Mouse (Mus musculus) layer of hippocampus, adult 9-10 months (tissue): Measurements from ENCODE around the gene Ptpa.
"Not testable (repeated sequence)": the region's sequence is repeated elsewhere in the genome, so short reads cannot be mapped to it uniquely, and the experiment has no call there.

ENCODE experiments used
- DNase-seq: peaks from one replicate; pipeline ENCODE4 v3.0.0; 2022; ENCODE audit warnings: low spot score

Ptpa gene

DNA sequence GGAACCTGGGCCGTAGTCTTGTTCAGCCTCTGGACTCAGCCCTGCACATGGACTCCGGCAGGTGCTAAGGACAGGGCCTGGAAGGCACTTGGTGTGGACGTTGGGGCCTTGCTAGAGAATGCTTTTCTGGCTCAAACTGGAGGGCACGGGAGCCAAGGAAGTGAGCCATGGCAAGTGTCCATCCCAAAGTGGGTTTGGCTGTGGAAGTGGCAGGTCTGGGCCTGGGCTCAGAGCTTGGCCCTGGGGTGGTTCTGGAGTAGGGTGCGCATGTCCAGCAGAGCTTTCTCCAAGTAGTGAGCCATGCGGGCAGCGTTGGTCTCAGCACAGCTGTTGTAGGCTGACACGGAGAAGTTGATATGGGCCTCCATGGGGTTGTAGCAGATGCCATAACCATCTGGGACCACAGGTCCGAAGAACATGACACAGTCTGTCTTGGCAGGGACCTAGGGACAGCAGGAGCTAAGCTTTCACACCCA, 13.4 kb upstream of the Ptpa start:
- DNase-seq: no peak

DNA sequence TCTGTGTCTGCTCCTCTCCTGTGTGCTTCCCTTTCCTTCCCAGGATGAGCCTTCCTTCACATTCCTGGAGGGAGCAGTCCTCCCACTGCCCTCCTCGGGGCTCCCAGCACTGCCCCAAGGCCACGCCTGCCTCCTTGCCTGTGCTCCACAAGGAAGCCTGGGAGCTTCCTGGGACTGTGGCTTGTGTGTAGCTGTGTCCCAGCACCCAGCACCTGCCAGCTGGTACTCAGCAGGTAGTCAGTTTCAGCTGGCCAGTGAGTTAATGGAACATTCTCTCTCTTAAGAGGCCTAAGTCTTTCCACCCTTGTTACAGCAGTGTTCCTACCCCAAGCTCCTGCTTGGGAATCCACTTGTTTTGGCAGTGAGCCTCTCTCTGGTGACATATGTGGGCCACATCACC, 13.0 kb upstream of the Ptpa start:
- no peak for DNase-seq

GRCm38 (mm10) chr2:30403870-30404269, 12.0 kb upstream of the Ptpa start:
- no peak for DNase-seq

GRCm38 (mm10) chr2:30407221-30407620, 8.6 kb upstream of the Ptpa start:
- DNase-seq: no peak

GRCm38 (mm10) chr2:30407778-30408177, 8.1 kb upstream of the Ptpa start:
- no peak for DNase-seq

- no peak for DNase-seq
Measured at GRCm38 (mm10) chr2:30408452-30409100, 7.3 kb upstream of the Ptpa start.

DNA sequence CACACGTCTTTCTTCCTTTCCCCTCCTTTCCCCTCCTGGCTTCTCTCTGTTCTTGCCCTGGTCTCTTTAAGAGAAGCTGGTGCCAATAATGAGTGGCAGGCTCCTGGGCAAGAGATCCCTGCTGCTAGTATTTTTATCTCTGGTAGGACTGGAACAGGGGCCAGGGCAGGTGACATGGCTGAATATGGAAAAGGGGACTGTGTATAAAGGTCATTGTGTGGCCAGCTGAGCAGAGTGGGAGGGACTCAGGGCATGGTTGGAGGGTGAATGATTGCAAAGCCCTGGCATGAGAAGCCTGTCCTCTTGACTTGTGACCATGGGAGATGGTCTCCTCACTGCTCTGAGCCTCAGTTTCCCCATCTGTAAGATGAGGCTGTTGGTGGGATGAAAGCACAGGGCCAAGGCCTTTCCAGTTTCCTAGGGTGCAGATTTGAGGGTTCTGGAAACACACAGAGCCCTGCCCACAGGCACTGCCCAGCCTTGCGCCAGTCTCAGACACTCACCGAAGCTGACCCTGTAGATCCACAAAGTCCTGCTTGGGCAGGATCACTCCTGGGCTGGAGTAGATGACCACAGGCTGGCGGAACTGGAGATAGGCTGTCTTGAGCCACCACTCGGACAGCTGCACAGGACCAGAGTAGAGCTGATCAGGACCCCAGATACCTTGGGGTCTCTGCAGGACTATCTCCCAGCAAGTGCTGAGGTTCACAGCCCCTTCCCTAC, 6.2 kb upstream of the Ptpa start:
- DNase-seq: no peak

DNA sequence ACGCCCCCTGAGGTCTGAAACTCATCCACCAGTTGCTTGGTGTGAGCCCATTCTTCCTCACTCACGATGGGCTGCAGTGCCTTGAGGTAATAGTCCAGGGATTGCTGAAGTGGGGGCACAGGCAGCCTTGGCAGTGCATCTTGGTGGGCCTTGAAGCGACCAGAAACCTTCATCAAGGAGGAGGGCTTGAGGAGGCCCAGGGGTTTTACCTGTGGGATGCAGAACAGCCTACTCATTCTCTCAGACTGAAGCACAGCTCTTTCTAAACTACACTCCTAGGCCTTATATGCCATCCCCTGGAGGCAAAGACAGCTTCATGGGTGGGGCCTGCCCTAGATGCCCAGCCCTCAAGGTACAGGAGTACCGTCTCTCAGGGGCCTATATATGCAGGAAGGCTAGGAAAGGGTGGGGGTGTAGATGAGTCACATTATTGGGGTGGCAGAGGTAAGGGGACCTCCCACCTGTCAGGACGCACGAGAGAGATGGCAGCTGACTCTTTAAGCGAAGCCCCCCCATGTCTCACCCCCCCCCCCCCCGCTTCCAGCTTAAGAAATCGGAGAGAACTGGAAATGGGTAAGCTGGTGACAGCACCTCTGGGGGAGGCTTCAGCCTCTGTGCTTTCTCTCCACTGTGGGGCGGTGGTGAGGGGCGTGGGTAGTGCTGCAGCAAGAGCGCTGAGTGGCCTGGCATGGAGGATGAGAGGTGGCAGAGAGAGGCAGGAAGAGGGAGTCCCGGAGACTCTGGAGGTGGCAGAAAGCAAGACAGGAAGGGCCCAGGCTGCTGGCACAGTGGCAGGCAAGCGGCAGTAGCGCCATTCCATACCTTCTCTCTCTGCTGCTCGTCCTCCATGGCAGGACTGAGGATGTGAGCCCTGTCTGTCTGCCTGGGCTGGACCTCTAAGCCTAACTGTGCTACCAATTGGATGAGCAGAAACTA, 2.5 kb upstream of the Ptpa start:
- DNase-seq: no peak

DNA sequence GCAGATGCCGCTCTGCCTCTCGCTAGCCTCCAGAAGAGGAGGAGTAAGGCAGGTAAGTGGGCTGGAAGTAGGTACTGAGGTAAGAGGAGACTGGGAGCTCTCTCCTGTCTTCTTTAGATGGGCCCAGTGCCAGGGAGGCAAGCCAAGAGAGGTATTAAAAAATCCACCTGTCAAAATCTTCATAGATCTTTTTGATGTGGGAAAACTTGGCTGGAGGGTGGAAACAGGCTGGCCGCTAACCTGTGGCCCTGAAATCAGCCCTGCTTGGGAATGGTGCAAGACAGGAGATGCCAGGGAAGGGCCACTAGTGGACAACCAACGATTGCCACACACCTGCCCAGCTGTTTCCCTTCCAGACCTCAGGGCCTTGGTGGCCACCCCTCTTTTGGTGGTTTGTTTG, 1.7 kb upstream of the Ptpa start:
- DNase-seq: no peak

GRCm38 (mm10) chr2:30414681-30415080, 1.2 kb upstream of the Ptpa start:
- DNase-seq: no peak

DNA sequence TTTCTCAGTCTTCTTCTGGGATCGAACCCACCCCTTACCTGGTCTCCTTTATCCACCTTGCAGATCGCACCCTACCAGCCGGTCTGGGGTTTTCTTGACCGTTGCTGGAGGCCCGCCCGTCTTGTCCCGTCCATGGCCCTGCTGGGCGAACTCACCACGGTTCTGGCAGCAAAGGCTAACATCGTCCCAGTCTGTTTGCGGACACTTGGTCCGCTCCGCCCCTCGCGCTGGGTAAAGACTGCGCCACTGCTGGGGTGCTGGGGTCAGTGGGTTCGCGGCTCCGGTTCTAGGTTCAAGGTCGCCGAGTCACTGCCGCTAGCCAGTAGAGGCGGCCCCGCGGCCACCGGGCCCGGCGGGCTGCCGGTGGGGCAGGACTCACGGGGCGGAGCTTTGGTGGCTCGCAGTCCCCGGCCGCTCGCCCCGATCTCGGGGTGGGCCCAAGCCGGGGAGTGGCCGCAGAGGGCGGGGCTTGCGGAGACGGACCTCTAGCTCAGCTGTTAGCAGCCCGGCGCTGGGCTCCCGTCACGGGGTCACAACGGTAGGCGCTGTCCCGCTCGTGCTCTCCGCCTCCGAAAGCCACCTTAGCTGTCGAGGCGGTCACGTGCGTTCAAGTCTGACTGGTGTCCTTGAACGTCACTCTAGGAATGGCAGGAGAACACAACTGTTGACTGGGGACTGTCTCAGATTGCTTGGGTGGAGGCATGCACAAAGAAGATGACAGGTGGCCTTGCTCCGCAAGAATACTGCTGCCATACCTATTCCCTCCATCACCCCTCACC, 493 bp upstream of the Ptpa start, which contains the start of gene Crat:
Gene Crat (minus strand): TSS at position 657 of the 779 bp plus-strand sequence.
- no peak for DNase-seq

GRCm38 (mm10) chr2:30416649-30416965, 768 bp downstream of the Ptpa start:
- DNase-seq: no peak

GRCm38 (mm10) chr2:30417154-30417553, 1.3 kb downstream of the Ptpa start:
- not testable (repeated sequence) for DNase-seq

DNA sequence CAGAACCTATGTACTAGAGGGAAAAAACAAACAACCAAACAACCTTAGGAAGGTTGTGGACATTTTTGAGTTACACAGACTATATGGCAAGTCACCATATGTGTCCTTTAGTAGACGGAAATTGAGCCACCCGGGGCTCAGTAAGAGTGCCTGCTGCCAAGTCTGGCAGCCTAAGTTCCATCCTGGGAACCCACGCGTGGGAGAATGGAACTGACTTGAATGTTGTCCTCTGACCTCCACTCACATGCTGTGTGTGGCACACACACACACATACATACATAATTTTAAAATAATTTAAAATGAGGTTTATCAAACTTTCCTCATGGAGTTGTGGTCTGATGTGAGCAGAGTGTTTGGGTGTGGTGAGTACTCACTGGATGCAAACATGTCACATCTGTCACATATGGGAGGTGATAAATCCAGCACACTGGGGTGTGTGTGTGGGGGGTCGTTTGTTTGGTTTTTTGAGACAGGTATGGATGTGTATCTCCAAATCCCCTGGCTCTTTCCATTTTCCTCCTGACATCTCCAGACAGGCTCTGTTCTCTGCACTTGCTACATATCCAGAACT, 1.8 kb downstream of the Ptpa start:
- no peak for DNase-seq

- no peak for DNase-seq
Measured at GRCm38 (mm10) chr2:30418259-30418658, 2.4 kb downstream of the Ptpa start.

GRCm38 (mm10) chr2:30419112-30419511, 3.3 kb downstream of the Ptpa start:
- no peak for DNase-seq

DNA sequence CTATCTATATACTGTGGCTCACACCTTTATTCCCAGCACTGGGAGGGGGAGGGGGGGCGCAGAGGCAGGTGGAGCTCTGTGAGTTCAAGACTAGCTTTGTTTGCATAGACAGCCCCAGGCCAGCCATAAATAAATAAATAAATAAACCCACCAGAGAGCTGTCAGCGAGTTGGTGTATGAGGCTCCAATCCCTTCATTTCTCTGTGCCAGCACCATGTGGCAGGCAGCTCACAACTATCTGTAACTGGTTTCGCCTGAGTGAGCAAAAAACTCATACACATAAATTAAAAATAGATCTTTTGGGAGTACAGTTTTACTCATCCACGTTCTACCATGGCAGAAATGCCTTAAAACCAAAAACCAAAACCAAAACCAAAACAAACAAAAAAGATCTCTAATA, 5.6 kb downstream of the Ptpa start:
- no peak for DNase-seq

DNA sequence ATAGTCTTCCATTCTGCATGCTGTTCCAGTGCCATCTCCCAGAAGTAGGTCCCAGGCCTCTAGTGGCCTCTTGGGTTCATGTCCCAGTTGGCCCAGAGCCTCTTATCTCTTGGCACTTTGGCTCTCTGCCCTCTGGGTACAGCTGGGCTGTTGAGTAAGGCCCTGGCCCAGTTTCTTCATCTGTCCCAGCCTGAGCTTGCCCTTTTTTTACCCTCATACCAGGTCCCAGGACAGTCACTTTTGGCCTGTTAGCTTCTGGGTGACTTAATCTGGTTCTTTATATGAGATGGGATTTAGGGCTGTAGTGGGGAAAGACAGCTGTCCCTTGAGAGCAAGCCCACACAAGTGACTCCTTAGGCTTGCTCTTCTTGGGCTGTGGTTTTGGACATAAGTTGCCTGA, 13.3 kb downstream of the Ptpa start:
- no peak for DNase-seq

DNA sequence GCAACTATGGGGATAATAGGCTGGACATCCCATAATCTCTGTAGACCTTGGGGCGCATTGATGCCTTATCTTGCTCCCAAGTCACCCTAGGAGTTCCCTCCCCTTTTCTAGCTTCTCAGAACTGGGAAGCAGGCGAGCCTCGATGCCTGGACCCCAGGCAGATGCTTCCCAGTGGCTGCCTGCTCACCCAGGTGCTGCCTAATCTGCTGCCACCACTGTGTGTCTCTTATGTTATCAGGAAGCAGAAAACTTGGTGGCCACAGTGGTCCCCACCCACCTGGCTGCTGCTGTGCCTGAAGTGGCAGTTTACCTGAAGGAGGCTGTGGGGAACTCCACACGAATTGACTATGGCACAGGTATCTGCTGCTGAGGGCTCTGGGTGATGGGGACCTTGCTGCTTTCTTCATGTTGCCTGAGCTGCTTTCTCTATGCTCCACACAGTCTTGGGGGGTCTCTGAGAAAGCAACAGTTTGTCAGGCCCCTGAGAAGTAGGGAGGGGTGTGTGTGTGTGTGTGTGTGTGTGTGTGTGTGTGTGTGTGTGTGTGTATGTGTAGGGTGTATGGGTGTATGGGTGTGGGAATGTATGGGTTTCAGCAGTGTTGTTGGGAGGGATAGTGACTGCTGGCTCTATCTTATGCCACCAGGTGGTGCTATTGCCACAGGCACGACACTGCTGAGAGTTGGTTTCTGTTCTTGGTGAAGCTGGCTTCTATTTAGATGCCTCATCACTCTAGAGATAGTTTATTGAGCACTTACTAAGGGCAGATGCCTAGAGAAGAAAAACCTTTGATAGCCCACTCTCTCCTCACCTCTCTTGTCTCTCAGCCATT, 19.7 kb downstream of the Ptpa start:
- peak; percentile 70 for DNase-seq

DNA sequence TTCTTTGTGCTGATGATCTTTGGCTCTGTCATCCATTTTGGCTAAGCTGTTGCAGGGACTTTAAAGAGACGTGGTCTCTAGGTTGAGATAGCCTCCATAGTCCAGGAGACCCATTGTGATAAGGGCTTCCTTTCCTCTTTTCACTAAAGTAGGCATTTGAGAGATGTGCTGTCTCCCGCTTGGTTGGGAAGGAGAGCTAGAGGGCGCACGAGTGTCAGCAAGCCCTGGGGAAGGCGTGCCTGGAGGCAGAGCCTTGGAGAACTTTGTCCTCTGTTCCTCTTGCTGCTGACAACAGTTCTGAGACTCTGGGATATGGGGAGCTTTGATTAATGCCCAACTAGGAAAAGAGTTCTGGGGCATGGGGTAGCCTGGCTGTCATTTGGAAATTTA, 20.3 kb downstream of the Ptpa start:
- no peak for DNase-seq

DNA sequence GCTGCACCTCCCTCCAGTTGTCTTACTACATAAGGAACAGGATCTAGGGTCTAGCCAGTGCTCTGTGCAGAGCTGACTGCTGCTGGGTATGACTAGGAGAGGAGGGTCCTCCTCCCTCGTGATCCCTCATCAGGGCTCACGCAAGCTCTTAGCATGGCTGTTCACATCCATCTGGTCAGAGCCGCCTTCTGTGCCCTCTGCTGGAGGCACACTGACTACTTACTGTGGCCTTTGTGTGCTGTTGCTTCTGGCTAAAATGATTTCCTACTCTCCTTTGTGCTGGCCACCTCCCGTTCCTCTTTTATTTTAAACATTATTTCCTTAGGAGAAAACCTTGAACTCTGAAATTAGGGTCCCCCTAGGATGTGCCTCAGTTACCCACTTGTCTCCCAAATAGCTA, 21.0 kb downstream of the Ptpa start:
- DNase-seq: no peak
